Comparison of ENCODE assay signal across 22 mouse cellular contexts in the genomic region with DNA sequence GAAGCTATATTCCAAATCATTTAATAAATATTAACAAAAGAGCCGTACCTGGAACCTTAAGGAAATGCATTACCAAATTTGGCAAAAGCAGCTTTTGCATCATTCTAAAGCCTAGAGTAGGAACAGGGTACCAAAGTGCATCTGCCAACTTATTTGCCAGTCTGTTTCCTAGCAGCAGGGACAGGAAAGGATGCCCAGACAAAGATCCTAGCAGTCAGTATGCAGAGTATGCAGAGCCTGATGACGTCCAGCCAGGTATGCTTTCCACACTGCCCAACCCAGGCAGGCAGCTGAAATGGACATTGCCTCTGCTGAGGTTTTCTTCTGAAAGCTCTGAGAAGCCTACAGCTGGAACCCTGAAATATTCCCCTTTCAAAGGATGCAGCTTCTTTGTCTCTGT. TPM values are rescaled to one million over a fixed set of nuclear protein-coding genes. Genes with fewer than 3 reads are reported as not detected.
DNase-seq lines count a peak whose midpoint lies in the region; ATAC-seq lines count a peak whose summit lies in the region.
"Had no signal": no experiment of that assay in that cellular context is flagged by ENCODE, and none has a peak within 500 bp of the region (broad histone marks: within the 10 kb centered on the region; RNA-seq: fewer than 3 reads in every experiment).

No protein-coding gene starts in this region.

- no peak overlapping the region for H3K9ac ChIP-seq in forebrain, embryonic 11.5 days (ENCODE audit: low read length)
- H3K9ac ChIP-seq: embryonic facial prominence, embryonic 13.5 days; embryonic facial prominence, embryonic 15.5 days; forebrain, embryonic 12.5 days had no signal

- ATAC-seq in forebrain, embryonic 11.5 days (replicated peaks; ENCODE audit: low FRiP score) = no peak
- ATAC-seq in activated CD4-positive, CD25-positive, alpha-beta regulatory T cell, adult 4 months = no peak
- ATAC-seq: forebrain, embryonic 14.5 days; Patski had no signal

- no peak overlapping the region for H3K4me2 ChIP-seq in forebrain, embryonic 11.5 days (ENCODE audit: low read depth, low read length, severe bottlenecking)
- H3K4me2 ChIP-seq: embryonic facial prominence, embryonic 13.5 days; embryonic facial prominence, embryonic 15.5 days; forebrain, embryonic 12.5 days had no signal

- 74% methylated on average over 2 of the region's 2 CpGs for WGBS in forebrain, embryonic 11.5 days
- 82% methylated on average over 2 of the region's 2 CpGs for WGBS in forebrain, embryonic 10.5 days

- H3K27ac ChIP-seq in forebrain, embryonic 11.5 days (ENCODE audit: low read depth, low read length) = no peak overlapping the region
- H3K27ac ChIP-seq in forebrain, embryonic 10.5 days = no peak overlapping the region
- H3K27ac ChIP-seq: embryonic facial prominence, embryonic 13.5 days; embryonic facial prominence, embryonic 15.5 days; forebrain, embryonic 12.5 days; gastrocnemius, adult 2 months had no signal

- peak; percentile 26 to 68 for DNase-seq in cerebellum, postnatal 14 days
- DNase-seq in cerebellum, adult 9-11 months = no peak
- peak; percentile 11 for DNase-seq in forebrain, embryonic 11.5 days (ENCODE audit: low spot score)
- DNase-seq in forebrain, embryonic 10.5 days (ENCODE audit: extremely low spot score, low spot score) = no peak
- DNase-seq in heart, adult 11 months = peak; percentile 67
- no peak for DNase-seq in heart, postnatal 14 days
- DNase-seq: adrenal gland, adult 2 months; adrenal gland, postnatal 10 days; adrenal gland, postnatal 25 days; cerebellum, adult 11 months; cerebellum, adult 18-20 months; cerebellum, adult 8-10 months; embryo, embryonic 11 days; gastrocnemius, adult 2 months had no signal

- H3K4me1 ChIP-seq in forebrain, embryonic 11.5 days (replicated peaks; ENCODE audit: control insufficient read depth, insufficient read depth, low read length) = no peaks in the 10 kb centered on the region
- no peaks in the 10 kb centered on the region for H3K4me1 ChIP-seq in forebrain, embryonic 10.5 days
- H3K4me1 ChIP-seq: embryonic facial prominence, embryonic 13.5 days; embryonic facial prominence, embryonic 15.5 days; forebrain, embryonic 12.5 days had no signal

- H3K27me3 ChIP-seq in forebrain, embryonic 11.5 days (ENCODE audit: control insufficient read depth, insufficient read depth, low read length) = no peaks in the 10 kb centered on the region
- no peaks in the 10 kb centered on the region for H3K27me3 ChIP-seq in forebrain, embryonic 10.5 days (ENCODE audit: poor library complexity, severe bottlenecking)
- H3K27me3 ChIP-seq: embryonic facial prominence, embryonic 13.5 days; embryonic facial prominence, embryonic 15.5 days; forebrain, embryonic 12.5 days had no signal

- H3K9me3 ChIP-seq in forebrain, embryonic 11.5 days (ENCODE audit: control insufficient read depth, low read length) = no peaks in the 10 kb centered on the region
- no peaks in the 10 kb centered on the region for H3K9me3 ChIP-seq in forebrain, embryonic 10.5 days
- H3K9me3 ChIP-seq: embryonic facial prominence, embryonic 13.5 days; embryonic facial prominence, embryonic 15.5 days; forebrain, embryonic 12.5 days had no signal

- intact Hi-C loops in heart, postnatal 14 days (cut with DNase I) = no loop called here

- H3K36me3 ChIP-seq in forebrain, embryonic 11.5 days (ENCODE audit: control insufficient read depth, insufficient read depth, low read length) = no peaks in the 10 kb centered on the region
- no peaks in the 10 kb centered on the region for H3K36me3 ChIP-seq in forebrain, embryonic 10.5 days (replicated peaks)
- H3K36me3 ChIP-seq: forebrain, embryonic 12.5 days had no signal

- no peak overlapping the region for H3K4me3 ChIP-seq in forebrain, embryonic 11.5 days (ENCODE audit: low read depth, low read length)
- H3K4me3 ChIP-seq in forebrain, embryonic 10.5 days = no peak overlapping the region
- H3K4me3 ChIP-seq: embryonic facial prominence, embryonic 13.5 days; embryonic facial prominence, embryonic 15.5 days; erythroblast, embryonic 14.5 days; forebrain, embryonic 12.5 days; gastrocnemius, adult 2 months had no signal

RNA-seq across cellular contexts. Expression of a gene that starts 27.6 kb away (rescaled TPM):
- polyA plus RNA-seq in forebrain, embryonic 11.5 days (2014; fragmentation: Nextera tagmentation; extraction: Ambion mirVana) = 2.4 and 4.7 TPM in 2 replicates
- 1.0 and 1.4 TPM in 2 replicates for polyA plus RNA-seq in forebrain, embryonic 10.5 days (2016; fragmentation: Nextera tagmentation; extraction: Ambion mirVana)
- 10 to 100 TPM; 27.5 to 31.9 TPM for total RNA-seq in heart, postnatal 14 days (2021)
- not detected for polyA plus RNA-seq in activated CD4-positive, CD25-positive, alpha-beta regulatory T cell, adult 4 months (2017; shearing (Covaris generic))
- total RNA-seq: MEL had no signal
- polyA plus RNA-seq: erythroblast, embryonic 14.5 days had no signal

Comparison
In these comparisons a context has a peak if more than half of its experiments do, and no peak if none do; other contexts are left out.
1. DNase-seq: peak in cerebellum, postnatal 14 days (2 of 2), forebrain, embryonic 11.5 days (single experiment) and heart, adult 11 months (single experiment); none in cerebellum, adult 9-11 months (single experiment), forebrain, embryonic 10.5 days (single experiment) and heart, postnatal 14 days (0 of 2).